ENCODE assay signal across 18 mouse cellular contexts in the genomic region with DNA sequence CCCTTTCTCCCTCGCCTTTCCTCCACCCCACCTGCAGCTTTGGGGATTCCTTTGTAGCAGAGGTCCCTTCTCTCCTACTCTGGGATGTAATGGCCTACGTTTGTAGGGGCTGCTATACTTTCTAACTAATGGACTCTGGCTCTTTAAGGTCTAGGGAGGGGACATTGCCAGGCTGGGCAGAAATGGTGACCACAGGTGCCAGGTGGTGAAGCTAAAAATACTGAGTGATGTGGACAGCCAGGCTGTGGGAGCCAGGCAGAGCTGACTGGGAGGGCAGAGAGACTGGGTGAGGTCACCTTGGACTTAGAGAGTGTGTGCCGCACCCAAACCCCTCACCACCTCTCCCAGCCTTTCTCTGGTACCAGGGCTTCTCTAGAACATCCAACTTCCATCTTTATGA. TPM values are rescaled to one million over a fixed set of nuclear protein-coding genes. Genes with fewer than 3 reads are reported as not detected.
DNase-seq lines count a peak whose midpoint lies in the region; ATAC-seq and TF ChIP-seq lines count a peak whose summit lies in the region.
"Had no signal": no experiment of that assay in that cellular context is flagged by ENCODE, and none has a peak within 500 bp of the region (broad histone marks: within the 10 kb centered on the region; RNA-seq: fewer than 3 reads in every experiment).

No protein-coding gene starts in this region.

- no peak for TF ChIP-seq CTCF in lung, postnatal 0 days (IDR thresholded peaks at IDR 0.05)
- TF ChIP-seq CTCF in kidney, adult 2 months (conservative IDR thresholded peaks at IDR 0.05; ENCODE audit: insufficient read depth, insufficient read length, low read depth, low read length): no peak

- no peak for TF ChIP-seq POLR2A in kidney, adult 2 months (IDR thresholded peaks at IDR 0.05; ENCODE audit: low read depth, low read length)

- no peaks in the 10 kb centered on the region for H3K9me3 ChIP-seq in heart, embryonic 11.5 days (replicated peaks; ENCODE audit: control insufficient read depth, low read length)
- no peaks in the 10 kb centered on the region for H3K9me3 ChIP-seq in heart, embryonic 13.5 days
- no peaks in the 10 kb centered on the region for H3K9me3 ChIP-seq in lung, postnatal 0 days (ENCODE audit: low read length)
- H3K9me3 ChIP-seq: liver, embryonic 15.5 days; midbrain, embryonic 12.5 days had no signal

- no peak for ATAC-seq in heart, embryonic 11.5 days (replicated peaks; ENCODE audit: insufficient number of reproducible peaks, low FRiP score, low TSS enrichment)
- no peak for ATAC-seq in heart, embryonic 13.5 days (ENCODE audit: extremely low read depth, insufficient number of reproducible peaks, low FRiP score, low TSS enrichment)
- no peak for ATAC-seq in lung, postnatal 0 days
- ATAC-seq: forebrain, postnatal 0 days; intestine, postnatal 0 days had no signal

- 0 out of 2 replicates have a peak, but pooled peaks cover 15% of the 10 kb centered on the region for H3K4me1 ChIP-seq in heart, embryonic 11.5 days (ENCODE audit: control insufficient read depth, insufficient read depth, low read length)
- peaks cover 40% of the 10 kb centered on the region for H3K4me1 ChIP-seq in heart, embryonic 13.5 days
- no peaks in the 10 kb centered on the region for H3K4me1 ChIP-seq in lung, postnatal 0 days (ENCODE audit: insufficient read depth, low read depth, low read length)
- H3K4me1 ChIP-seq in kidney, adult 2 months (ENCODE audit: control insufficient read depth, insufficient read depth, low read length): no peaks in the 10 kb centered on the region
- H3K4me1 ChIP-seq: liver, embryonic 15.5 days had no signal

- no peak for TF ChIP-seq EP300 in lung, postnatal 0 days (IDR thresholded peaks at IDR 0.05)

- DNase-seq in heart, adult 11 months: peak; percentile 97
- DNase-seq in cerebellum, postnatal 25 days: peak; percentile 87 to 89
- DNase-seq in skeletal muscle tissue, adult 2 months (ENCODE audit: low read depth, low spot score): peak; percentile 89
- no peak for DNase-seq in thymus, postnatal 4 days
- DNase-seq in lung, postnatal 0 days (ENCODE audit: low spot score): no peak
- no peak for DNase-seq in kidney, adult 2 months
- DNase-seq: forebrain, postnatal 0 days; kidney, postnatal 36 days; layer of hippocampus, postnatal 36 days; lung, postnatal 4 days; right cerebral cortex, postnatal 14 days; thymus, adult 18-20 months had no signal

- H3K27ac ChIP-seq in heart, embryonic 11.5 days (ENCODE audit: low read depth, low read length): no peak overlapping the region
- H3K27ac ChIP-seq in heart, embryonic 13.5 days (replicated peaks): 0 out of 2 replicates have a peak overlapping the region, but pooled peaks have one; percentile 29
- no peak overlapping the region for H3K27ac ChIP-seq in lung, postnatal 0 days (ENCODE audit: low read length)
- no peak overlapping the region for H3K27ac ChIP-seq in kidney, adult 2 months (ENCODE audit: insufficient read depth, low read depth, low read length)
- H3K27ac ChIP-seq: liver, embryonic 15.5 days; midbrain, embryonic 12.5 days had no signal

- no peaks in the 10 kb centered on the region for H3K36me3 ChIP-seq in heart, embryonic 11.5 days (ENCODE audit: control insufficient read depth, insufficient read depth, low read length)
- no peaks in the 10 kb centered on the region for H3K36me3 ChIP-seq in heart, embryonic 13.5 days
- no peaks in the 10 kb centered on the region for H3K36me3 ChIP-seq in lung, postnatal 0 days (ENCODE audit: insufficient read depth, low read length)
- H3K36me3 ChIP-seq in kidney, adult 2 months (ENCODE audit: control insufficient read depth, insufficient read depth, low read length): no peaks in the 10 kb centered on the region
- H3K36me3 ChIP-seq: liver, embryonic 15.5 days; midbrain, embryonic 12.5 days had no signal

- WGBS in heart, embryonic 11.5 days (ENCODE audit: insufficient replicate concordance): 57% methylated on average over 3 of the region's 3 CpGs
- WGBS in heart, embryonic 13.5 days: 56% methylated on average over 3 of the region's 3 CpGs
- 56% methylated on average over 3 of the region's 3 CpGs for WGBS in lung, postnatal 0 days
- 68% methylated on average over 3 of the region's 3 CpGs for WGBS in kidney, adult 2 months

- no peak overlapping the region for H3K9ac ChIP-seq in heart, embryonic 11.5 days (ENCODE audit: low read depth, low read length)
- 0 out of 2 replicates have a peak overlapping the region, but pooled peaks have one; percentile 58 for H3K9ac ChIP-seq in heart, embryonic 13.5 days
- H3K9ac ChIP-seq in lung, postnatal 0 days (replicated peaks; ENCODE audit: low read depth): no peak overlapping the region
- H3K9ac ChIP-seq: forebrain, postnatal 0 days; liver, embryonic 15.5 days; midbrain, embryonic 12.5 days had no signal

- no peak overlapping the region for H3K4me2 ChIP-seq in heart, embryonic 11.5 days
- H3K4me2 ChIP-seq in heart, embryonic 13.5 days: no peak overlapping the region
- no peak overlapping the region for H3K4me2 ChIP-seq in lung, postnatal 0 days (replicated peaks; ENCODE audit: low read depth, low read length)
- H3K4me2 ChIP-seq: liver, embryonic 15.5 days; midbrain, embryonic 12.5 days had no signal

- H3K4me3 ChIP-seq in heart, embryonic 11.5 days (ENCODE audit: low read depth, low read length): no peak overlapping the region
- H3K4me3 ChIP-seq in heart, embryonic 13.5 days: no peak overlapping the region
- H3K4me3 ChIP-seq in lung, postnatal 0 days (ENCODE audit: low read depth, low read length): no peak overlapping the region
- H3K4me3 ChIP-seq in kidney, adult 2 months (ENCODE audit: insufficient read depth, low read depth, low read length): no peak overlapping the region
- H3K4me3 ChIP-seq: erythroblast, embryonic 14.5 days; liver, embryonic 15.5 days; midbrain, embryonic 12.5 days had no signal

- H3K27me3 ChIP-seq in heart, embryonic 11.5 days (ENCODE audit: control insufficient read depth, insufficient read depth, low read length): 0 out of 2 replicates have a peak, but pooled peaks cover 2% of the 10 kb centered on the region
- H3K27me3 ChIP-seq in heart, embryonic 13.5 days (replicated peaks): peaks cover 13% of the 10 kb centered on the region; the same call in 1 of the 2 replicates
- H3K27me3 ChIP-seq in lung, postnatal 0 days (replicated peaks; ENCODE audit: insufficient read depth, low read length): no peaks in the 10 kb centered on the region
- H3K27me3 ChIP-seq in kidney, adult 2 months (replicated peaks; ENCODE audit: control insufficient read depth, insufficient read depth, low read length): no peaks in the 10 kb centered on the region

RNA-seq across cellular contexts. Expression of gene Sbk1, which starts 20.7 kb away (rescaled TPM):
- polyA plus RNA-seq in heart, embryonic 11.5 days (2014; fragmentation: Nextera tagmentation; extraction: Ambion mirVana): 16.7 and 17.6 TPM in 2 replicates
- polyA plus RNA-seq in heart, embryonic 13.5 days (2015; fragmentation: Nextera tagmentation; extraction: Ambion mirVana): 12.7 and 13.7 TPM in 2 replicates
- 5.5 and 5.7 TPM in 2 replicates for polyA plus RNA-seq in lung, postnatal 0 days (2015; fragmentation: Nextera tagmentation; extraction: Ambion mirVana)
- 29.2 and 31.5 TPM in 2 replicates for polyA plus RNA-seq in kidney, adult 2 months (2012; rRNA removed)

RNA-seq across cellular contexts. Expression of gene Xpo6, which starts 51.4 kb away (rescaled TPM):
- 39.9 and 44.3 TPM in 2 replicates for polyA plus RNA-seq in heart, embryonic 11.5 days (2014; fragmentation: Nextera tagmentation; extraction: Ambion mirVana)
- polyA plus RNA-seq in heart, embryonic 13.5 days (2015; fragmentation: Nextera tagmentation; extraction: Ambion mirVana): 27.7 and 29.5 TPM in 2 replicates
- 19.7 and 20.8 TPM in 2 replicates for polyA plus RNA-seq in lung, postnatal 0 days (2015; fragmentation: Nextera tagmentation; extraction: Ambion mirVana)
- 119 and 122 TPM in 2 replicates for polyA plus RNA-seq in kidney, adult 2 months (2012; rRNA removed)

Comparison
In these comparisons a context has a peak if more than half of its experiments do, and no peak if none do; other contexts are left out.
1. DNase-seq: peak in heart, adult 11 months (single experiment), cerebellum, postnatal 25 days (2 of 2) and skeletal muscle tissue, adult 2 months (single experiment); none in thymus, postnatal 4 days (single experiment), lung, postnatal 0 days (single experiment) and kidney, adult 2 months (single experiment).